Mouse (Mus musculus) MEL-GATA-1-ER (cell line): ENCODE data around the gene Fam3c.

Source experiments
- DNase-seq: peaks from one replicate; pipeline ENCODE4 v3.0.0-alpha.2; 2012; ENCODE audit warnings: low read depth; ENCODE audit errors: extremely low read depth

The Fam3c gene

GRCm38 (mm10) chr6:22354675-22355074, 1.4 kb downstream of the Fam3c start:
- no peak for DNase-seq

- DNase-seq = no peak
Observed at GRCm38 (mm10) chr6:22354031-22354430, 2.0 kb downstream of the Fam3c start.

- no peak for DNase-seq
Observed at GRCm38 (mm10) chr6:22351551-22351950, 4.5 kb downstream of the Fam3c start.

- no peak for DNase-seq
Observed at GRCm38 (mm10) chr6:22350239-22350571, 5.8 kb downstream of the Fam3c start.

GRCm38 (mm10) chr6:22349531-22350238, 6.4 kb downstream of the Fam3c start:
- DNase-seq = no peak

GRCm38 (mm10) chr6:22348975-22349374, 7.1 kb downstream of the Fam3c start:
- DNase-seq = no peak

- DNase-seq = no peak
Observed at GRCm38 (mm10) chr6:22348130-22348529, 7.9 kb downstream of the Fam3c start.

- no peak for DNase-seq
Observed at GRCm38 (mm10) chr6:22347132-22347902, 8.7 kb downstream of the Fam3c start.

GRCm38 (mm10) chr6:22344443-22344842, 11.6 kb downstream of the Fam3c start:
- no peak for DNase-seq

GRCm38 (mm10) chr6:22343706-22344105, 12.3 kb downstream of the Fam3c start:
- no peak for DNase-seq

GRCm38 (mm10) chr6:22343292-22343691, 12.8 kb downstream of the Fam3c start:
- DNase-seq = no peak

GRCm38 (mm10) chr6:22340779-22341178, 15.3 kb downstream of the Fam3c start:
- no peak for DNase-seq

GRCm38 (mm10) chr6:22339763-22340542, 16.1 kb downstream of the Fam3c start:
- DNase-seq = no peak

- no peak for DNase-seq
Observed at GRCm38 (mm10) chr6:22332548-22332947, 23.5 kb downstream of the Fam3c start.

GRCm38 (mm10) chr6:22330169-22330960, 25.7 kb downstream of the Fam3c start:
- no peak for DNase-seq

- no peak for DNase-seq
Observed at GRCm38 (mm10) chr6:22327931-22328330, 28.1 kb downstream of the Fam3c start.

- no peak for DNase-seq
Observed at GRCm38 (mm10) chr6:22327091-22327490, 29.0 kb downstream of the Fam3c start.

GRCm38 (mm10) chr6:22326289-22326688, 29.8 kb downstream of the Fam3c start:
- no peak for DNase-seq

GRCm38 (mm10) chr6:22325364-22326072, 30.5 kb downstream of the Fam3c start:
- DNase-seq = peak; percentile 33

GRCm38 (mm10) chr6:22298059-22298458, 58.0 kb downstream of the Fam3c start:
- no peak for DNase-seq

GRCm38 (mm10) chr6:22297028-22297427, 59.0 kb downstream of the Fam3c start:
- DNase-seq = no peak
